In genomic region chr5:136245541-136246451, GRCm38 (mm10) we compare ENCODE assay signal across 8 mouse cellular contexts. TPM values are rescaled to one million over a fixed set of nuclear protein-coding genes. Genes with fewer than 3 reads are reported as not detected.
DNase-seq lines count a peak whose midpoint lies in the region; ATAC-seq and TF ChIP-seq lines count a peak whose summit lies in the region.

No protein-coding gene starts in this region.

- peaks cover 4% of the 10 kb centered on the region; the same call in 1 of the 2 replicates for H3K36me3 ChIP-seq in heart, embryonic 10.5 days
- no peaks in the 10 kb centered on the region for H3K36me3 ChIP-seq in E14TG2a.4 (ENCODE audit: insufficient read depth, low read length)
- no peaks in the 10 kb centered on the region for H3K36me3 ChIP-seq in lung, postnatal 0 days (ENCODE audit: insufficient read depth, low read length)

- TF ChIP-seq EP300 in lung, postnatal 0 days (IDR thresholded peaks at IDR 0.05) = no peak

- H3K4me2 ChIP-seq in lung, postnatal 0 days (replicated peaks; ENCODE audit: low read depth, low read length) = peak overlapping the region; percentile 94

- ATAC-seq in granulocyte monocyte progenitor cell, adult 5-6 weeks (replicated peaks; ENCODE audit: poor library complexity, severe bottlenecking) = peak; percentile 1; the same call in 1 of the 2 replicates
- ATAC-seq in lung, postnatal 0 days = peak; percentile 5

- H3K27me3 ChIP-seq in heart, embryonic 10.5 days (ENCODE audit: insufficient read depth, poor library complexity, severe bottlenecking) = peaks cover 43% of the 10 kb centered on the region
- H3K27me3 ChIP-seq in E14TG2a.4 (ENCODE audit: insufficient read depth, low read length) = peaks cover 57% of the 10 kb centered on the region
- H3K27me3 ChIP-seq in lung, postnatal 0 days (replicated peaks; ENCODE audit: insufficient read depth, low read length) = no peaks in the 10 kb centered on the region

- H3K27ac ChIP-seq in heart, embryonic 10.5 days = peak overlapping the region; percentile 67
- 0 out of 2 replicates have a peak overlapping the region, but pooled peaks have one; percentile 68 for H3K27ac ChIP-seq in lung, postnatal 0 days (ENCODE audit: low read length)

- H3K4me3 ChIP-seq in heart, embryonic 10.5 days = peak overlapping the region; percentile 80
- peak overlapping the region; percentile 92 for H3K4me3 ChIP-seq in E14TG2a.4 (replicated peaks; ENCODE audit: low read length)
- peak overlapping the region; percentile 65 for H3K4me3 ChIP-seq in lung, postnatal 0 days (ENCODE audit: low read depth, low read length)

- no peak for TF ChIP-seq CTCF in E14TG2a.4 (conservative IDR thresholded peaks at IDR 0.05; ENCODE audit: low read length)
- TF ChIP-seq CTCF in lung, postnatal 0 days (IDR thresholded peaks at IDR 0.05) = no peak

- peaks cover 29% of the 10 kb centered on the region for H3K4me1 ChIP-seq in heart, embryonic 10.5 days
- H3K4me1 ChIP-seq in E14TG2a.4 (replicated peaks; ENCODE audit: low read depth, low read length) = peaks cover 50% of the 10 kb centered on the region
- peaks cover 7% of the 10 kb centered on the region for H3K4me1 ChIP-seq in lung, postnatal 0 days (ENCODE audit: insufficient read depth, low read depth, low read length)

- intact Hi-C loops in heart, postnatal 10 days (cut with DNase I) = no loop called here

- H3K9me3 ChIP-seq in heart, embryonic 10.5 days = no peaks in the 10 kb centered on the region
- no peaks in the 10 kb centered on the region for H3K9me3 ChIP-seq in E14TG2a.4 (ENCODE audit: low read length)
- H3K9me3 ChIP-seq in lung, postnatal 0 days (ENCODE audit: low read length) = no peaks in the 10 kb centered on the region

- DNase-seq in heart, embryonic 10.5 days (ENCODE audit: low spot score) = no peak
- DNase-seq in heart, postnatal 10 days = no peak
- no peak for DNase-seq in lung, postnatal 0 days (ENCODE audit: low spot score)
- DNase-seq in cerebellum, adult 11 months = no peak
- no peak for DNase-seq in right cerebral cortex, postnatal 10 days (ENCODE audit: low spot score in 2 of 2)
- DNase-seq in frontal cortex, adult 2 months (ENCODE audit: extremely low spot score in 1 of 2, low spot score in 1 of 2) = no peak

- H3K9ac ChIP-seq in lung, postnatal 0 days (replicated peaks; ENCODE audit: low read depth) = no peak overlapping the region

- 11% methylated on average over 15 of the region's 15 CpGs for WGBS in heart, embryonic 10.5 days
- WGBS in lung, postnatal 0 days = 16% methylated on average over 15 of the region's 15 CpGs

RNA-seq across cellular contexts. Expression of gene Sh2b2, which starts 0.6 kb away (rescaled TPM):
- 1.7 and 4.9 TPM in 2 replicates for polyA plus RNA-seq in heart, embryonic 10.5 days (2016; fragmentation: Nextera tagmentation; extraction: Ambion mirVana)
- 1 to 10 TPM; 2.0 to 3.3 TPM for total RNA-seq in heart, postnatal 10 days (2021)
- 32.9 and 67.0 TPM in 2 replicates for total RNA-seq in granulocyte monocyte progenitor cell, adult 5-6 weeks (2014; fragmentation: Nextera tagmentation)
- total RNA-seq in granulocyte monocyte progenitor cell, adult 5-6 weeks (2017) = 10.9 and 13.9 TPM in 2 replicates
- 1.5 and 1.8 TPM in 2 replicates for polyA plus RNA-seq in lung, postnatal 0 days (2015; fragmentation: Nextera tagmentation; extraction: Ambion mirVana)
- polyA plus RNA-seq in frontal cortex, adult 2 months (2012; rRNA removed) = 11.2 and 12.1 TPM in 2 replicates

RNA-seq across cellular contexts. Expression of gene Prkrip1, which starts 47.0 kb away (rescaled TPM):
- 49.2 and 56.1 TPM in 2 replicates for polyA plus RNA-seq in heart, embryonic 10.5 days (2016; fragmentation: Nextera tagmentation; extraction: Ambion mirVana)
- 10 to 100 TPM; 24.4 to 25.6 TPM for total RNA-seq in heart, postnatal 10 days (2021)
- total RNA-seq in granulocyte monocyte progenitor cell, adult 5-6 weeks (2014; fragmentation: Nextera tagmentation) = 32.2 and 42.1 TPM in 2 replicates
- 45.2 and 89.4 TPM in 2 replicates for total RNA-seq in granulocyte monocyte progenitor cell, adult 5-6 weeks (2017)
- 32.9 and 37.7 TPM in 2 replicates for polyA plus RNA-seq in lung, postnatal 0 days (2015; fragmentation: Nextera tagmentation; extraction: Ambion mirVana)
- 38.4 and 41.2 TPM in 2 replicates for polyA plus RNA-seq in frontal cortex, adult 2 months (2012; rRNA removed)
